Mouse (Mus musculus) G1E (cell line): ENCODE data around the gene Npnt.

ENCODE experiments used
- CTCF ChIP-seq: IDR thresholded peaks from 2 replicates; pipeline ENCODE4 v1.5.1; 2012; ENCODE audit warnings: low read depth, low read length, inconsistent platforms, mixed read lengths
- GATA1 ChIP-seq: IDR thresholded peaks from 2 replicates; pipeline ENCODE4 v1.6.1; 2012; ENCODE audit warnings: borderline replicate concordance, low read length, inconsistent platforms, mixed read lengths

- no peak for TF ChIP-seq CTCF
- no peak for TF ChIP-seq GATA1
Measured at GRCm38 (mm10) chr3:132864986-132865385, 85.1 kb downstream of the Npnt start.
